Mouse (Mus musculus) heart, postnatal 0 days (tissue): ENCODE data around the gene 4930447C04Rik.

ENCODE experiments used
- CTCF ChIP-seq: IDR thresholded peaks from 2 replicates; pipeline ENCODE4 v1.5.1; 2016; ENCODE audit warnings: antibody characterized with exemption, control low read depth, low read depth
- EP300 ChIP-seq: IDR thresholded peaks from 2 replicates; pipeline ENCODE4 v1.6.1; 2016; ENCODE audit warnings: antibody characterized with exemption, low read depth

DNA sequence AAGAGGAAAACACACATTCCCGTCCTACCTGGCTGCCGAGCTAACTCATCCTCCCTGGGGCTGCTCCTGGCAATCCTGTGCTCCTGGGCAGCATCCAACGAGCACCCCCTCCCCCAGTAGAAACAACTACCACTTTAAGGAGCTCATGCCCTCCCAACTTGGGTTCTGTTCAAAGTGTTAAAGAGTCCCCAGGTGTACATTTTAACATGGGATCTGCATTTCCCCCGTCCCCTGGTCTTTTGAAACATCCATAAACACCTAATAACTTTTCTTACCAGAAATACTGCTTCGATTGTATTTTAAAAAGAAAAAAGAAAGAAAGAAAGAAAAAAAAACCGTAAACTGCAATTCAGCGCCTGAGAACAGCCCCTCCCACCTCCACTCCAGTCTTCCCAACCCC is 35.6 kb upstream of the 4930447C04Rik start:
- TF ChIP-seq CTCF (no peak), EP300 (no peak)
